Mouse (Mus musculus): ENCODE results near the gene Wfdc2.

DNA sequence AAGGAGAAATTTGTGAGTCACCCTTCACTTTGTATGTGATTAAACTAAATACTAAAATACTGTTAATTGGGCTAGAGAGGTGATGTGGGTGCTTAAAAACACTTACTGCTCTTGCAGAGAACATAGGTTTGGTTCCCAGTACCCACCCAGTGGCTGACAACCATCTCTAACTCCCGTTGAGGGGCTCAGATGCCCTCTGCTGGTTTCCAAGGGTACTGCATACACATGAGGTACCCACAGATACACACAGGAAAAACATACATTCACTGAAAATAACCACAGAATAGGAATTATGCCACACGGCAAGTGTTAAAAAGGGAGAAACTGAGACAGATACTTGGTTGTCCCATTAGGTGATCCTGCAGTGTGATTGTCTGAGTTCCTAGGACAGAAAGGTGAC, 4.8 kb downstream of the Wfdc2 start:
- TF ChIP-seq CTCF (IDR thresholded peaks at IDR 0.05; ENCODE audit: low read depth) (no peak), EP300 (IDR thresholded peaks at IDR 0.05; ENCODE audit: low read depth) (no peak)

All from heart, postnatal 0 days (tissue).